Mouse (Mus musculus): Measurements from ENCODE around the gene Inka1. TPM values are rescaled to one million over a fixed set of nuclear protein-coding genes. Genes with fewer than 3 reads are reported as not detected.
A peak's percentile ranks its signal among the peaks of the same experiment; 100 is the strongest.

The Inka1 gene
- polyA plus RNA-seq, 1 experiment from 2014 or later, result 133 TPM

GRCm38 (mm10) chr9:107984052-107984753 lies 1.5 kb downstream of the Inka1 start:
- ATAC-seq (ENCODE audit: insufficient number of reproducible peaks, insufficient read depth, low FRiP score, low TSS enrichment, low read depth), result no peak
- no peaks in the 10 kb centered on the region for H3K27me3 ChIP-seq
- peak overlapping the region; percentile 100 for H3K27ac ChIP-seq
- H3K4me1 ChIP-seq (replicated peaks), result peaks cover 76% of the 10 kb centered on the region
- peak overlapping the region; percentile 98 for H3K4me2 ChIP-seq
- H3K9me3 ChIP-seq, result no peaks in the 10 kb centered on the region
- H3K9ac ChIP-seq (replicated peaks), result peak overlapping the region; percentile 91
- peaks cover 10% of the 10 kb centered on the region for H3K36me3 ChIP-seq
- peak overlapping the region; percentile 77 for H3K4me3 ChIP-seq (replicated peaks)
- WGBS, result 19% methylated on average over 19 of the region's 19 CpGs

- H3K27me3 ChIP-seq, result no peaks in the 10 kb centered on the region
- no peaks in the 10 kb centered on the region for H3K9me3 ChIP-seq
- peaks cover 81% of the 10 kb centered on the region for H3K4me1 ChIP-seq (replicated peaks)
- H3K4me3 ChIP-seq (replicated peaks), result peak overlapping the region; percentile 77
- peak overlapping the region; percentile 100 for H3K27ac ChIP-seq
- H3K4me2 ChIP-seq, result peak overlapping the region; percentile 98
- 1% methylated on average over 4 of the region's 4 CpGs for WGBS
- H3K9ac ChIP-seq (replicated peaks), result peak overlapping the region; percentile 91
- peaks cover 10% of the 10 kb centered on the region for H3K36me3 ChIP-seq
- peak; percentile 32 for ATAC-seq (ENCODE audit: insufficient number of reproducible peaks, insufficient read depth, low FRiP score, low TSS enrichment, low read depth)
Observed at GRCm38 (mm10) chr9:107983421-107983890, 2.2 kb downstream of the Inka1 start.

GRCm38 (mm10) chr9:107982681-107983346 lies 2.9 kb downstream of the Inka1 start, which contains the start of gene Gm20661:
TSS of gene Gm20661 (plus strand) at chr9:107983058.
- H3K4me2 ChIP-seq, result peak within 1 kb of the TSS; percentile 98
- peaks cover 10% of the 10 kb centered on the region for H3K36me3 ChIP-seq
- 12% methylated on average over 14 of the region's 14 CpGs for WGBS
- H3K4me1 ChIP-seq (replicated peaks), result peaks cover 74% of the 10 kb centered on the region
- peak; percentile 72 for ATAC-seq (ENCODE audit: insufficient number of reproducible peaks, insufficient read depth, low FRiP score, low TSS enrichment, low read depth)
- H3K9ac ChIP-seq (replicated peaks), result peak within 1 kb of the TSS; percentile 91
- H3K27me3 ChIP-seq, result no peaks in the 10 kb centered on the region
- H3K4me3 ChIP-seq (replicated peaks), result peak within 1 kb of the TSS; percentile 77
- peak within 1 kb of the TSS; percentile 100 for H3K27ac ChIP-seq
- no peaks in the 10 kb centered on the region for H3K9me3 ChIP-seq

DNA sequence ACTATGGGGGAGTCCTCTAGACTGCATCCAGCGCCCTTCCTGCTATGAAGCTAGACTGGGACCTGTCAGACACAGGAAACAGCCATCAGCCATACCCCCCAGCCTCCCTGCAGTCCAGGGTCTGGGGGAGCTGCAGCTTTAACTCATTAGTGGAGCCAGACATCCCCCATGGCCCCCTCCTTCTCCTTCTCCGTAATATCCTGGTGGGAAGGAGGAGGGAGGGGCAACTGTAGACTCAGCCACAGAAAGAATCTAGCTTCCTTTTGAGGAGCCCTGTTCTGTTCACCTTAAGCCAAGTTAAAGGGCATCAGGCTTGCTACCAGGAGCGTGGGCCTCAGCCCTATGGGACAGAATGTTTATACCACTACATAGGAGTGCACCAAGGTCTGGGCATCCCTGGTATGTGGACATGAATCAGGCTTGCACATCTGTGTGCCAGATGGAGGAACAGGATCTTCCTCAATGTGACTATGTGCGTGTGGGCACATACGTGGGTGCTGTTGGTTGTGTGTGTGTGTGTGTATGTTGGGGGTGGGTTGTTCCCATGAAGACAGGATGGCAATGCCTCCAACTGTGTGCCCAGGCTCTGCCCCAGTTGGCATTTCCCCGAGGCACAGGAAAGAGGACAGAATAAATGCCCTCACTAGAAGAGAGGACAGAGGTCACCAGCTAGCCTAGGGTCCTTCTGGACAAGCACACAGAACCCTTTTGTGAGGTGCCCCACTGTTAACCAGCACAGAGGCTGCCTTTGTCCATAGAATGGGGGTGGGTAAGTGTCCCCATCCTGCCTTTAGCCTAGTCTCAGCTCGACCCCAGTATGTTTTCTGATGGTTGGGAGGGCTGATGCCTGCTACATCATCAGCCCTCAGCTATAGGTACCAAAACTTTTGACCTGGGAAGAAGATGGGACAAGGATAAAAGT lies 3.7 kb downstream of the Inka1 start:
- H3K27ac ChIP-seq, result peak overlapping the region; percentile 100
- ATAC-seq (ENCODE audit: insufficient number of reproducible peaks, insufficient read depth, low FRiP score, low TSS enrichment, low read depth), result peak; percentile 33
- H3K9ac ChIP-seq (replicated peaks), result peak overlapping the region; percentile 91
- peak overlapping the region; percentile 98 for H3K4me2 ChIP-seq
- no peaks in the 10 kb centered on the region for H3K9me3 ChIP-seq
- H3K27me3 ChIP-seq, result no peaks in the 10 kb centered on the region
- 11% methylated on average over 7 of the region's 7 CpGs for WGBS
- H3K4me3 ChIP-seq (replicated peaks), result peak overlapping the region; percentile 77
- H3K4me1 ChIP-seq (replicated peaks), result peaks cover 70% of the 10 kb centered on the region
- H3K36me3 ChIP-seq, result peaks cover 10% of the 10 kb centered on the region

GRCm38 (mm10) chr9:107978815-107979214 lies 6.9 kb downstream of the Inka1 start:
- Histone ChIP-seq H3K27me3 (no peaks in the 10 kb centered on the region), H3K4me1 (replicated peaks) (peaks cover 67% of the 10 kb centered on the region), H3K36me3 (no peaks in the 10 kb centered on the region; the same call in 1 of the 2 replicates), H3K9me3 (no peaks in the 10 kb centered on the region), H3K4me2 (no peak overlapping the region), H3K4me3 (replicated peaks) (no peak overlapping the region), H3K9ac (replicated peaks) (no peak overlapping the region), H3K27ac (peak overlapping the region; percentile 35; the same call in 1 of the 2 replicates)
- 94% methylated on average over 12 of the region's 12 CpGs for WGBS
- no peak for ATAC-seq (ENCODE audit: insufficient number of reproducible peaks, insufficient read depth, low FRiP score, low TSS enrichment, low read depth)

- no peak within 1 kb of the TSS for H3K4me3 ChIP-seq (replicated peaks)
- 69% methylated on average over 12 of the region's 12 CpGs for WGBS
- H3K27me3 ChIP-seq, result no peaks in the 10 kb centered on the region
- peak within 1 kb of the TSS; percentile 81 for H3K27ac ChIP-seq
- H3K9ac ChIP-seq (replicated peaks), result no peak within 1 kb of the TSS
- H3K36me3 ChIP-seq, result peaks cover 27% of the 10 kb centered on the region
- no peak for ATAC-seq (ENCODE audit: insufficient number of reproducible peaks, insufficient read depth, low FRiP score, low TSS enrichment, low read depth)
- no peaks in the 10 kb centered on the region for H3K9me3 ChIP-seq
- H3K4me2 ChIP-seq, result peak within 1 kb of the TSS; percentile 14; the same call in 1 of the 2 replicates
- peaks cover 35% of the 10 kb centered on the region for H3K4me1 ChIP-seq (replicated peaks)
Observed at GRCm38 (mm10) chr9:107975399-107976386, 10.0 kb downstream of the Inka1 start, which contains the start of gene Uba7. TSS of gene Uba7 (plus strand) at chr9:107975505.

DNA sequence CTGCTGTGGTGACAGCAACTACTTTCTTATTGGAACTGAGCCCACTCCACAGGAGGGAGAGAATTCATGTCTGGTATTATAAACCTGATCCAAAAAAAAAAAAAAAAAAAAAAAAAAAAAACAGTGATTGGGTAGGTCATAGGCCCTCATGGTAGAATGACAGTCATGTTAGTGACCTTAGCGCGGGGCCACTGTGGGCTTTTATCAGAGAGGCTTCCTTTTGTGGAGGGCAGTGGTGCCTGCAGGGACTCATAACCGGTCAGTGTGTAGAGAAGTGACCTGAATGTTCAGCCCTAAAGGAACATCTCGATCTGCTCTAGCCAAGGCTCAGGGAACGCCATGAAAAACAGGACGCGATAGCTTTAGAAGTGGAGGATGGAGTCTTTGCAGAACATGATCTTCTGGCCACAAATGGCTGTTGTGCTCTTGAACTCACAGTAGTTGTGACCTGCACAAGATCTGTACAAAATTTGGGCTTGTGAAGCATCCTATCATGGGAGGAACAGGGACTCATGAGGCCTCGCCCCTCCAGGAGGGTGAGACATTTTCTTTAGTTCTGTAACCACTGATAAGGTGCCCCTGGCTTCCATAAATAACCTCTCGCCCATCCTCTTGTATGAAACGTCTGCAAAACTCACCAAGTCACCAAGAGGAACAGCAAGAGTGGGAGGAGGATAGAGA lies 11.0 kb downstream of the Inka1 start:
- H3K9ac ChIP-seq (replicated peaks), result no peak overlapping the region
- H3K27ac ChIP-seq, result peak overlapping the region; percentile 41; the same call in 1 of the 2 replicates
- WGBS, result 87% methylated on average over 10 of the region's 10 CpGs
- H3K9me3 ChIP-seq, result no peaks in the 10 kb centered on the region
- no peak for ATAC-seq (ENCODE audit: insufficient number of reproducible peaks, insufficient read depth, low FRiP score, low TSS enrichment, low read depth)
- H3K27me3 ChIP-seq, result no peaks in the 10 kb centered on the region
- H3K4me3 ChIP-seq (replicated peaks), result no peak overlapping the region
- H3K4me1 ChIP-seq (replicated peaks), result peaks cover 25% of the 10 kb centered on the region
- no peak overlapping the region for H3K4me2 ChIP-seq
- peaks cover 38% of the 10 kb centered on the region for H3K36me3 ChIP-seq

DNA sequence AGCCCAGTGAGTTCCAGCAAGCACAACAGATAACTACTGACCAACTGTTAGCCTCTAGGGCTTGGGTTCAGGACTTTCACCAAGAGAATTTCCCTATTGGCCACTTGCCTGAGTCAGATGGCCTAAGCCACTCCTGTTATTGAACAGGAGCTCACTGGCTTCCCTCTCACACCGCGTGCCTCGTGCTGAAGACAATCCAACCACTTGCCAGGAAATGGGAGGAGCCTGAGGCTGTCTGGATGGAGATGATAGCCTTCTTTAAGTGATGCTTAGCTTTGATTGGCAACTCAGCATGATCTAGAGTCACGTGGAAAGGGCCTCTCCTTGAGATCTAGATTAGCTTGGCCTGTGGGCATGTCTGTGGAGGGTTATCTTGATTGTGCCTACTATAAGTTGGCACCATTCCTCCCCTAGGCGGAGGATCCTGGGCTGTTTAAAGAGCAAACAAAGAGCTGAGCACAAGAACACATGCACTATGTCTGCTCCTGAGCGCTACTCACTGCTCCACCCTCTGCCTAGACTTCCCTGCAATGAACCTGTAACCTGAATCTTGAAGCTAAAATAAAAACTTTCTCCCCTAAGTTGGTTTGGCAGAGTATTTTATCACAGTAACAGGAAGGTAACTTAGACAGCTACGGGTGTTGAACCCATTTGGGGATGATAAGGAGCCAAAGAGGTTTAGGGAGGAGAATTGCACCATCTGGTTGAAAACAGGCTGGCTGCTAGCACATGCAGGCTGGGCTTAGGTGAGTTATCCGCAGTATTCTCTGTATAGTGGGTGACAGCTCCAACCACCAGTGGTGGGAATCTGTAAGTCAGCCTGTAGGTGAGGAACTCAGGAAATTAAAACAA lies 13.8 kb downstream of the Inka1 start:
- no peaks in the 10 kb centered on the region for H3K9me3 ChIP-seq

DNA sequence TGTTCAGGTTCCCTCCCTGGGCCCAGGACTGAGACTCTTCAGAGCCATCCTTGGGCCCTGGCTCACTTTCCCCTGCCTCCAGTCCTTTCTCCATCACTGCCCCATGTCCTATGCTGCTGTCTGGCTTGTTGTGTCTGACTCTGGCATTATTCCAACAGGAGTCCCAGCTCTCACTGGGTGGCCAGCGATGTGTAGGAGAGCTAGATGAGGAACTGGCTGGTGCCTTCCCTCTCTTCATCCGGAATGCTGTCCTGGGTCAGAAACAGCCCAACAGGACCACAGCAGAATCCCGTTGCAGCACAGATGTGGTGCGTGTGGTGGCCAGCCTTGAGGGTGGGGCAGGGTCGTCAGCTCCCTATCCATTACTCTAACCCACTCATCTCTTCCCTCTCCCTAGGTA lies 15.4 kb downstream of the Inka1 start:
- H3K9ac ChIP-seq (replicated peaks), result no peak overlapping the region; the same call in 1 of the 2 replicates
- H3K4me1 ChIP-seq (replicated peaks), result peaks cover 9% of the 10 kb centered on the region
- H3K4me2 ChIP-seq, result no peak overlapping the region
- H3K9me3 ChIP-seq, result no peaks in the 10 kb centered on the region
- no peak overlapping the region for H3K4me3 ChIP-seq (replicated peaks)
- WGBS, result 91% methylated on average over 5 of the region's 5 CpGs
- no peak for ATAC-seq (ENCODE audit: insufficient number of reproducible peaks, insufficient read depth, low FRiP score, low TSS enrichment, low read depth)
- no peak overlapping the region for H3K27ac ChIP-seq
- H3K36me3 ChIP-seq, result peaks cover 69% of the 10 kb centered on the region
- no peaks in the 10 kb centered on the region for H3K27me3 ChIP-seq

More for the DNA sequence above, 13.8 kb downstream of the Inka1 start:
- no peak overlapping the region for H3K27ac ChIP-seq
- no peak for ATAC-seq (ENCODE audit: insufficient number of reproducible peaks, insufficient read depth, low FRiP score, low TSS enrichment, low read depth)
- no peak overlapping the region for H3K4me2 ChIP-seq
- no peak overlapping the region for H3K9ac ChIP-seq (replicated peaks)
- no peaks in the 10 kb centered on the region for H3K27me3 ChIP-seq
- peaks cover 61% of the 10 kb centered on the region for H3K36me3 ChIP-seq
- WGBS, result 78% methylated on average over 8 of the region's 8 CpGs
- peaks cover 15% of the 10 kb centered on the region for H3K4me1 ChIP-seq (replicated peaks)
- no peak overlapping the region for H3K4me3 ChIP-seq (replicated peaks)

Measured in limb, embryonic 12.5 days (tissue).